Mouse (Mus musculus) CD8-positive naive resting alpha-beta T cell, adult 2 months (primary cell): ENCODE data around the gene Stard7.

Experiments
- DNase-seq, 2 experiments: peaks; one replicate each; pipeline ENCODE4 v3.0.0; 2022; ENCODE audit warnings: low read depth in 2 of 2, low spot score in 2 of 2

The Stard7 gene

GRCm38 (mm10) chr2:127318136-127318535, 48.1 kb downstream of the Stard7 start:
- peak; percentile 45 to 58 for DNase-seq

DNA sequence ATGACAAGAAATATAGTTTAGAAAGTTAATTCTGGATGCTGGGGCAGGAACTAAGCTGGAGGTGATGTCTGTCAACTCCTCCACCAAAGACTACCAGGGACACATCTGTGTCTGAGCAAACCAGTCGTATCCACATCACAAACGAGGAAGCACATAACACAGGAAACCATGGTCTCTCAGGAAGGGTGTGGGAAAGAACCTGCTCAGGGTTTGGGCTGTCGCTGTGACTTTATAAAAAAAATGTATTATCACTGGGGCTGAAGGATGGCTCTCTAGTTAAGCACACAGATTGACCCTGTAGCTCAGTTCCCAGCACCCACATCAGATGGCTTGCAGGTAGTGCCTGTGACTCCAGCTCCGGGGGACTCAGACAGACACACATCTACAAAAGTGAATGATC, 49.1 kb downstream of the Stard7 start:
- DNase-seq, result no peak

DNA sequence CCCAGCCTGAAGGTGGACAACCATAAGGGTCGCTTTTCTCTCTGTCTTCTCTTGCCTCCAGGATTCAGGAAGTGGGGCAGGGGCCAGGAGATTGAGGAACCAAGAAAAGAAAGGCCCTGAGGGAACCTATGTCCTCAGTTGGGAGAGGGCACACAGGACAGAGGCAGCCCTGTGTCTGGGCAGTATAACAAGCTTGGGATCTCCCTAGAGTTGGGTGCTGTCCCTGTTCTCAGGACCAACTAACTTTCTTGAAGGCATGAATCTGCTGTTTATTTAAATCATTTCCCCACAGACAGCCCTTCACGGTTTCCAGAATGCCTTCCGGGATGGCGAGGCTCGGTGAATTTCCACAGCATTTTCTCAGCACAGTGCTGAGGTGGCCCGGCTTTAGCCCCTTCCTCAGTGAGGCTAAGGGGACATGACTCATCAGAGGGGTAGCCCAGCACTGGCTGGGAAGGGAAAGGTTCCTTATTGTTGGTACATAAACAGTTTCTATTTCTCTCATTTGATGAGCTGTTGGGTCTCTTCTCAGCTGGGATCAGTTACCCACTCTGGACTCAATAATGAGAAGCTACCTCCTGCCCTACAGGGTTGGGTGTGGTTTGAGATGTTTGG, 52.8 kb downstream of the Stard7 start:
- no peak for DNase-seq

DNA sequence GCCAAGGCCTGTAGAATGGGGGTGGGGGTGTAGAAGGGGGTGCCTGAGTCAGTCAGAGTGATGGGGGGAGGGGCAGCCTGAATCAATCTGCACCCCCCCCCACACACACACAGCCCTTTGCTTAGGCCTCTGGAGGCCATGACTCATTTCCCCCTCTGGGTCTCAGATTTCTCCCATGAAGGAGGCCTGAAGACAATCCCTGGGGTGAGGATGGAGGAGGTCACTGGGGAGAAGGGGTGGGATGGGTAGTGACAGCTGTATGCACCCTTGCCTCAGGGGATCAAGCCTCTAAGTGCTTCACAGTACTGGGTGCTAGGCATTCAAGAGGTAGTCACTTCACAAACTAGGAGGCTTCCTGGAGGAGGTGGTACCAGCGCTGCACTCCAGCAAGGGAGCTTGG, 53.6 kb downstream of the Stard7 start:
- DNase-seq, result no peak

DNA sequence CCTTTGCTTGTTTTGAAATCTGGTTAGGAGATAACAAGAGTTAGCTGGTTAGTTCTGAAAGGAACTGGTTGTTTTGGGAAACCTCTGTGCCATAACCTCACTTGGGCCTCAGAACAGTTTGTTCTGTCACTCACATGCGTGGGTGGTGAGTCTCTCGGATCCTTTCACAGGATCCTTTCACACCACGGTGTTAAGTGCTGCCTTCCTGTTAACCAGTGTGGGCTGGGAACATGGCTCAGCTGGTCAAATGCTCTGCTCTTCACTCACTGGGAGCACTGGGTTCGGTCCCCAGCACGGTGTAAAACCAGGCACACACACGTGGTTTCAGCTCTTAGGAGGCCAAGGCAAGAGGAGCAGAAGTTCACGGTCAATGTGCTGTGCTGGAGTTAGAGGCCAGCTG, 54.4 kb downstream of the Stard7 start:
- DNase-seq, result no peak

DNA sequence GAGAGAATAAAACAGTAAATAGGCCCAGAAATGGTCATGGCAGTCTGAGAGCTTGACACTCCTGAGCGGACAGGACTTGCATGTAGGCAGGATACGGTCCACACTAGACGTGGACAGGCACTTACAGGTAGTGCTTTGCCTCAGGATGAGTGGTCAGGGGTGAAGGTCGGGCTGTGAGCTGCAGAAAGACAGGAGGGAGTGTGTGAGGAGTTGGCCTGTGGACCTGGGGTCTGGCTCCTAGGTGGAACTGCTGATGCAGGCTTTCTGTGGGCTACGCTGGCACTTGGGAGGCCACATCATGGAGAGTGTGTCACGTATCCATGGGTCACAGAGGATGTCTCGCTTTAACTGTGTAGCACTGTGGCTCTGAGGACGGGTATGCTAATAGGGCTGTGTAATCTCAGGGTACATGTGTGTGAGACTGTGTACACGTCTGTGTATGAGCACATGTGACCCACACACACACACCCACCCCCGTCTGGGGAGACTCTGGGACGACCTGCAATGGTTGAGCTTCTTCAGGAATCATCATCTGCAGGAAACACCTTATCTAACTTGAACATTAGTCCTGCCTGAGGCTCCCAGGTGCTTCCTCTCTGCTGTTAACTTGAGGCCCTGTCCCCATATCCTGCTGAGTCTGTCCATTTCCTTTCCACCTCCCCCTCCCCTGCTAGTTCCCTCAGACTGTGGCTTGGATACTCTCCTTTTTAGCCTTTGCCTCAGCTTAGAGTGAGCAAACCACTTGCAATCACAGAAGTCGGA, 58.3 kb downstream of the Stard7 start:
- no peak for DNase-seq

DNA sequence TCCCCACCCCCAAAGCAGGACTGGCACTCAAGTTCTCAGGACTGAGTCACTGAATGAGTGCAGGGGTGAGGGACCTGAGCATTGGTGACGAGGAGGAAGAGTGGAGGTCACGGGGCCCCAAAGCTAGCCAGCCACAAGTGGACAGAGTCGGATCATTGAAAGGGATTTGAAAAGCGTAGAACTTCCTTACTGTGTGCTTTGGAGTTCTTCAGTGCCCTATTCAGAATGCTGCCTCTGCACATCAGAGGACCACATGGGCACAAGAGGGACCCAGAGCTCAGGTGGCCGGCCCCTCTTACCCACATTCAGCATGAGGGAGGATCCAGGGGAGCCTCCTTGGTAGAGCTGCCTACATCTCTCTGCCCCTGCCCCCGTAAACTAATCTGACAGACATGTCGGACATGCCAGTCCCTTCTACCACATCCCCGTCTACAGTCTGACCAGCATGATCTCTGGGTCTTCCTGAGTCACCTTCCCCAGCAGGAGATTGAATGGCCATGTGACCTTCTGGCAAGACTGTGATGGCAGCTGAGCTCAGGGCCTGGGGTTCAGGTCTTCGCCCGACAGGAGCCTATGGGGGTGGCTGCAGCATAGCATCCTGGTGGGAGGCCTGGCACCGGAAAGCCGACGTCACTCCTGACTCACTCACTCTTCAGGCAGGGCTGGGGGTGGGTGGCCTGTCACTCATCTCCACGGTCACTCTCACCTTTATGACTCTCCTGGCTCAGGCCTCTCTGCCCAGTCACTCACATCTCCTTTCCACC, 63.0 kb downstream of the Stard7 start:
- DNase-seq, result peak in 1 of 2 experiments; percentile 55

DNA sequence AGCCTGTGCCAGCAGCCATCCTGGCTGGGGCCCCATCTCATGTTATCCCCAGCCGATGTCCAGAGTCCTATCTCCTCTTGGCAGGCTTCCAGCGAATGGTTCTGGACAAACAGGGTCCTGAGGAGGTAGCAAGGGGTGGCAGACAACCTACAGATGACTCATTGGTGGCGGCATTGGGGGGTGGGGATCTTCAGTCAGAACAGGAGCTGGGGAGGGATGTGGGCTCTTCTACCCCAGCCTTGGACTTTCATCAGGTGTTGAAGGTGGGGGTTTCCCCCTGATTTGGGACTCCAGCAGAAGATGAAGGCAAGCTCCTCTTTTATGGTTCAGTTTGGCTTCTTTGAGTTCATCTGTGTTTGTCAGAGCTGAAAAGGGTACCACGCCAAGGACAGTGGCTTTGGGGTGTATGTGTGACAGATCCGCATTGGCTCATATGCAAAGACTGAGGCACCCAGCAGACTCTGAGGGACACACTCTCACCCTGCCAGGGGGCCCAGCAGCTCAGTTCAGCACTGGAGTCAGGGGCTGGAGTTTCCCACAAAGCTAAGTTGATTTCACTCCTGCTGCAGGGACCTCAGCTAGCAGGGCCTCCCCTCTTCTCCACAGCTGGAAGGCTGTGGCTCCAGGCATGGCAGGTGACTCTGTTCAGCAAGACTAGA, 64.1 kb downstream of the Stard7 start:
- peak; percentile 51 to 54 for DNase-seq

- DNase-seq, result peak; percentile 61 to 73
Observed at GRCm38 (mm10) chr2:127335078-127335541, 65.1 kb downstream of the Stard7 start.

DNA sequence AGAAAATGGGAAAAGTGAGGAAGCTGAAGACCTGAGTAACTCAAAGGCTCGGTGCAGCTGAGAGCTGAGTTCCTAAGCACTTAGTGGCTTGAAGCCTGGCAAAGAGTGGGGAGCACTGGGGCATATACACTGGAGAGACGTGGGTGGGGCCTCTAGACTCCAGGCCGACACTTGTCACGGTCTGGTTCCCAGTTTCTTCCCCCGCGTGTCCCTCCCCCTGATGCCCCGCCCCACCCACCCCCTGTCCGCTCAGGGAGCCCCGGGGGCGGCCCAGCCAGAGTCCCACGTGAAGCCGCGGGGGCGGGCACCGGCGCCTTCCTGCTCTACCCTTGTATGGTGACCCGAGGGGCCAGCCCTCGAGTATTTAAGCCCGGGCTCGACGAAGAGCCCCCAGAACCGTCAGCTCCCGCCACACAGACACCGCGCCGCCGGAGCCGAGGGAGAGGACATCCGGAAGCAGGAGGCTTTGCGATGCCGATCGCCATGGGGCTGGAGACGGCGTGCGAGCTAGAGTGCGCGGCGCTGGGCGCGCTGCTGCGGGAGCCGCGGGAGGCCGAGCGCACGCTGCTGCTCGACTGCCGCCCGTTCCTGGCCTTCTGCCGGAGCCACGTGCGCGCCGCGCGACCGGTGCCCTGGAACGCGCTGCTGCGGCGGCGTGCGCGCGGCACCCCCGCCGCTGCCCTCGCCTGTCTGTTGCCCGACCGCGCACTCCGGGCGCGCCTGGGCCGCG, 65.9 kb downstream of the Stard7 start, which contains the start of gene Dusp2:
Gene Dusp2 (plus strand): TSS at position 393 of the 730 bp plus-strand sequence.
- DNase-seq, result peak; percentile 97 to 99

DNA sequence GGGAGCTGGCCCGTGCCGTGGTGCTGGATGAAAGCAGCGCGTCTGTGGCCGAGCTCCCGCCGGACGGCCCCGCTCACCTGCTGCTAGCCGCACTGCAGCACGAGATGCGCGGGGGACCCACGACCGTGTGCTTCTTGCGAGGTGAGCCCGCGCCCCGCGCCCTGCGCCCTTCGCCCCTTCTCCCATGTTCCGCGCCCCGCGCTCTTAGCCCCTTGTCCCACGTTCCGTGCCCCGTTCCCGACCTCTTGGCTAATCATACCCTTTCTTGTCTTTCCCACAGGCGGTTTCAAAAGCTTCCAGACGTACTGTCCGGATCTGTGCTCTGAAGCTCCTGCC, 66.4 kb downstream of the Stard7 start:
- DNase-seq, result no peak

DNA sequence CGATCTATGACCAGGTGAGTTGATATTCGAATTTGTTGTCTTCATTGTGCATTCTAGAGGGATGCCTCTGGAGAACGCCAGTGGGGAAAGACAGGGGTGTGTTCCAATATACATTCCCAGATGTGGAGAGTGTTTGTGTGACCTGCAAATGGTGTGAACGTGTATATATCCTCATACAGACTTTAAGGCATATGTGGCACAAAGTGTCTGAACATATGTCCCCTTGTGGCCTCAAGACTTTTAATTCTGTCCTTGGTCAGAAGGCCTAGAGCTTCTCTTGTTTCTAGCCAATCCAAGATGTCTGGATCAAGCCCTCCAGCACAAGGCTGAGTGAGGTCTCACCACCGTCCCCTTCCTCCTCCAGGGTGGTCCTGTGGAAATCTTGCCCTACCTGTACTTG, 66.9 kb downstream of the Stard7 start:
- no peak for DNase-seq

GRCm38 (mm10) chr2:127337531-127337930, 67.5 kb downstream of the Stard7 start:
- no peak for DNase-seq

GRCm38 (mm10) chr2:127338012-127338411, 68.0 kb downstream of the Stard7 start:
- peak; percentile 39 to 52 for DNase-seq

DNA sequence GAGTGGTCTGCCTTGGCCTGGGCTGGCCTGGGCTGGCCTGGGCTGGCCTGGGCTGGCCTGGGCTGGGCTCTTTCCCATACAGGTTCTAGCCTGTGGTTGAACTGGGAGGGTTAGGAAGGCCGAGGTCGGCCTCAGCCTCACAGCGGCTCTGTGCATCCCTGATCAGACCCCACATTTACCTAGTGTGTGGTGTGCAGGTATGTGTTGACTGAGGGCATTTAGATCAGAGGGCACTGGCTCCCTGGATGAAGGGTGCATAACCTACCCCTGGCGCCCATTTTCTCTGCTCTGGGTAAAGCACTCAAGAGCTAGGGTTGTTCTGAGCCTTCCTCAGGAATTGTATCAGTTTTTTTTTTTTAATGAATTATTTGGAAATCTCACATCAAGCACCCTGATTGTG, 68.4 kb downstream of the Stard7 start, which contains the start of gene Astl:
Gene Astl (plus strand): TSS at position 224 of the 400 bp plus-strand sequence.
- DNase-seq, result no peak

GRCm38 (mm10) chr2:127338833-127339232, 68.8 kb downstream of the Stard7 start:
- peak in 1 of 2 experiments; percentile 49 for DNase-seq

- no peak for DNase-seq
Observed at GRCm38 (mm10) chr2:127339262-127339661, 69.2 kb downstream of the Stard7 start.

DNA sequence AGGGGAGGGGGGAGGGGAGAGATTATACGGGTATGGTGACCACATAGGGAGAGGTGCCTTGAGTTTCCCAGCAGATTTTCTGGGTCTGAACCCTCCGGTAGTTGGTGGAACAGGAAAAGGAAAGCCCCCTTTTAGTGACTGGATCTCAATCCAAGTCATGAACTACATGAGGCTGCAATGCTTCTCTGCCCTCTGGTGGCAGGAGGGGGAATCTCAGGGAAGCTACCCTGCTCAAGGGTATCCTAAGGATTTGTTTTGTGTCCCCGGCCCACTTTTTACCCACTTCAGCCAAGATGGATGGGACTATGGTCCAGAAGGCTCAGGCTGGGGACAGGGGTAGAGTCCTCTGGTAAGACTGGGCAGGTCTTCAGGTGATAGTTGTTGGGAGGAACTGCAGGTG, 71.1 kb downstream of the Stard7 start:
- DNase-seq, result peak; percentile 69 to 80

GRCm38 (mm10) chr2:127346334-127346733, 76.3 kb downstream of the Stard7 start:
- DNase-seq, result no peak

DNA sequence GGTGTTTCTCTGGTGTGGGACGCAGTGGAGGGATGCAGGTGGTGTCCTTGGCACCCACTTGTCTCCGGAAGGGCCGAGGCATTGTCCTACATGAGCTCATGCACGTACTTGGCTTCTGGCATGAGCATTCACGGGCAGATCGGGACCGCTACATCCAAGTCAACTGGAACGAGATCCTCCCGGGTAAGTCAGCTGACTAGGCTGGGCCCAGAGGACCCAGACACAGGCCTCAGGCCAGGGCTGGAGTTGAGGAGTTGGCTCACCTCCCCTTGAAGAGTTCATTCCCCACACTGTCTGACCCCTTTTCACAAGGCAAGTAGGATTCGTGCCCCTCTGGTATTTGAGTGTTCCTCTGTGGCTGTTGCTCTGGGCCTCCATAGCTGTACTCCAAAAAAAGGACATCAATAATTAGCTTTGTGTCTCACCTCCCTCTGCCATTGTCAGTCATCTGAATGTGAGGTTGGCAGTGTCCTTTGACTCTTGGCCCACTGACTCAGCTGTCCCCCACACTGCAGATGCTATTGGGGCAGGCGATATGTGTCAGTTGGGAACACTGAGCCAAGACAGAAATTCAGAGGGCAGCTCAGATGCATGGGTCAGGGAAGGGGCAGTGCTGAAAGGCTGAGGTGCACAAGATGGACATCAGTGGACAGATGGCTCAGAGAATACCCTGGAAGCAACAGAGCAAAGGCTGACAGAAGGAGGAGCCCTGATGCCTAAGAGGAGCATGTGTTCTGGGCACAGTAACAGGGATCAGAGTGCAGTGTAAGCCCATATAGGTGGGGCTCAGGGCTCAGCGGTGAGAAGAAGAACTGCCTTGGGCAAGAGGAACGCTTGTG, 77.3 kb downstream of the Stard7 start:
- no peak for DNase-seq
